Mouse (Mus musculus): ENCODE results near the gene Itprip.
"Not testable (repeated sequence)": the region's sequence is repeated elsewhere in the genome, so short reads cannot be mapped to it uniquely, and the experiment has no call there.

Gene Itprip

DNA sequence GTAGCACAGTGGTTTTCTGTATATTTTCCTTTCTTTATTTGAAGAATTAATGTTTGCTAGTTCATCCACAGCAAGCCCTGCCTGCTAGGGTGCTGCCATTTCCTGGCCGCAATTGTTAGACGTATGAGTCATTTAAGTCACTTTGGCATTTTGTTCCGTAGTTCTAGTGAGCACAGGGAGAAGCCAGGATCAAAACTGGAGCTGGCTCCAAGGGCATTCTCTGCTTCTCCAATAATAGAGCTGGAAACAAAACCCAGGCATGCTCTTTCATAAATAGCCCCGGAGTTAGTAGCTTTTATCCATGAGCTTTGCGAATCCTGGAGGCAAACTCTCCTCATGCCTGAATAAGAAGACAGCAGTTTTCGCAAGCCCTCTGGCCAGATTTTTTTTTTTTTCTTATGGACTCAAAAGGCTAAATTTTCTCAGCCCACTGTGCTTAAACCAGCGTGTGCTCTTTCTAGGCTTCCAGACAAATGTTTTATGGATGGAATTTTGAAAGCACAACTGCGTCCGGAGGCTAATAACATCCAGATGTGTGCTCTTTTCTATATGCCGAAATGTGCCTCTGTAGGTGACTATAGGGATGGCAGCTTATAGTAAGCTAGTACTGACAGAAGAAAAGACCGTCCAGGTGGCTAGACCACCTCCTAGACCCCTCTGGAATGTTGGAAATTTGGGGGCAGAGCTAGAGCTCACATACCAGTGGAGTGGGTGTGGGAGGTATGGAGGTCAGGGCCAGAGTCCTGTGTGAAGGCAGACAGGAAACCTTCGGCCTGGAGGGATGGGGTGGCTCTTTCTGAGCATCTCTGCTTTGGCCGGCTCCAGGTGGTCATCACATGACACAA, 64.9 kb downstream of the Itprip start:
- DNase-seq (ENCODE audit: low read depth) = no peak

- DNase-seq (ENCODE audit: low read depth) = no peak
These were observed 66.0 kb downstream of the Itprip start for GRCm38 (mm10) chr19:47853053-47853452.

- not testable (repeated sequence) for DNase-seq (ENCODE audit: low read depth)
These were observed 67.0 kb downstream of the Itprip start for GRCm38 (mm10) chr19:47852131-47852530.

DNA sequence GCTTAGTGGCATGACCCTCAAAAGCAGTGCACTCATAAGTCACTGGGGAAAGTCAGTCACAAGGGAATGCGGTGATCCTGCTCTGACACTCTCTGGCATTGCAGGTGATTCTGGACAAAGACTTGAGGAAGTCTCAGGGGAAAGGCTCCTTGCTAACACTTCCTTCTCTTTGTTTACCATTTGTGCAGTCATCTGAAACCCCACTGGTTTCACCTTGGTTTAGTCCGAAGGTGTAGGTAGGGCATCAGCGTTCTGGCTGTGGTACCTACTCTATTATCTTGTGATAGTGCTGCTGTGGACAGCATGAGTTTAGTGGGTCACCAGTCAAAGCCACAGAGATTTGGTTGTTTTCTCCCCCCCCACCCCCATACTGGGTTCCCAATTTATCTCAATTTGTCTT, 69.4 kb downstream of the Itprip start:
- DNase-seq (ENCODE audit: low read depth) = no peak
